Mouse (Mus musculus) layer of hippocampus, postnatal 14 days (tissue): ENCODE measurements around the gene Bok. TPM values are rescaled to one million over a fixed set of nuclear protein-coding genes. Genes with fewer than 3 reads are reported as not detected.
"Not testable (repeated sequence)": the region's sequence is repeated elsewhere in the genome, so short reads cannot be mapped to it uniquely, and the experiment has no call there.

Experiments used
- DNase-seq, 2 experiments: peaks; one replicate each; pipeline ENCODE4 v3.0.0; 2021 to 2022; ENCODE audit warnings: low spot score in 2 of 2, mixed read lengths in 1 of 2
- long read RNA-seq, 2 experiments: library from polyadenylated mRNA; stranded (forward); transcript quantifications; one replicate each; pipeline ENCODE4 v2.0.0; 2021
- total RNA-seq, 2 experiments: library from RNA; stranded (reverse); gene quantifications; 2 replicates each; pipeline ENCODE4 v1.2.3; 2021

The Bok gene
- total RNA-seq = 10 to 100 TPM; 85.2 to 95.5 TPM
- long read RNA-seq, experiment 1, transcript Bok-201 (5 exons, 1,468 nt) = major isoform, 118 of 174 reads
- long read RNA-seq, experiment 1, partial matches to known transcripts = 55 of 174 reads
- long read RNA-seq, experiment 1, other reads (novel, unspliced or antisense) = 1 of 174 reads
- long read RNA-seq, experiment 2, transcript Bok-201 (5 exons, 1,468 nt) = major isoform, 154 of 263 reads
- long read RNA-seq, experiment 2, partial matches to known transcripts = 96 of 263 reads
- long read RNA-seq, experiment 2, other reads (novel, unspliced or antisense) = 13 of 263 reads

DNA sequence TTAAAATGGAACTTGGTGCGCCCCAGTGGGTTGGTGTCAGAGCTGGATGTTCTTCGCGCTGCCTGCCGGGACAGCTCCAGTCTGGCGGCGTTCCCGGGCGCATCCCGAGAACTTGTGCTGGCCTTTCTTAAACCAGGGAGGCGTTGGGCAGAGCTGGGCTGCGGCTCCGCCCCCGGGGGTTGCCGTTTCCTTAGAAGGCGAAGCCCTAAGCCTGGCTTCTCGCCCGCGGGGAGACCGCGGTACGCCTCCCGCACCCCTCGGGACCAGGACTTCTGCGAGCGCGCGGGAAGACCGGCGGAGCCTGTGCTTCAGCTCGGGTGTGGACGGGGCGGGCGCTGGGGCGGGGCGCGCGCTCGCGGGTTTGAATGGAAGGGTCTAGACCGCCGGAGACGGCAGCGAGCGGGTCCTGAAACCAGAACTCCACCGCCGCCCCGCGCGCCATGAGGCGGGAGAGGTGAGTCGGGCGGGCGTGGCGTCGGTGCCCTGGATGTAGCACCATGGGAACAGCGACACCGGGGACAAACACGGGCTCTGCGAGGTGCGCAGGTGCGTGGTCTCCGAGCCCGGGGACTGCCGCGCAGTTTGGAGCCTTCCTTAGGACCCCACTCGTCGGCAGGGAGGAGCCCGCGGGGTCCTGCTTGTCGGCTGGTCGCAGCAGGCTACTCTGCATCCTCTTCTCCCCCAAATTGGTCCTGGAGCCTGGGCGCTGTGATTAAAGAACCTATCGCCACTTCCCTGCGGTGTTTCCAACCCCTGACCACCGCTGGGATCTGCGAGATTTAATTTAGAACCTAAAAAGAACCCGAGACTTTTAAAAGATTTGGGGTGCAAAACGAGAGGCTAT lies at the start of gene Bok:
Bok (plus strand) TSS at position 260 of the 844 bp plus-strand sequence.
- DNase-seq = peak; percentile 57 to 63

- no peak for DNase-seq
Observed at GRCm38 (mm10) chr1:93636211-93636897, 49.1 kb upstream of the Bok start.

DNA sequence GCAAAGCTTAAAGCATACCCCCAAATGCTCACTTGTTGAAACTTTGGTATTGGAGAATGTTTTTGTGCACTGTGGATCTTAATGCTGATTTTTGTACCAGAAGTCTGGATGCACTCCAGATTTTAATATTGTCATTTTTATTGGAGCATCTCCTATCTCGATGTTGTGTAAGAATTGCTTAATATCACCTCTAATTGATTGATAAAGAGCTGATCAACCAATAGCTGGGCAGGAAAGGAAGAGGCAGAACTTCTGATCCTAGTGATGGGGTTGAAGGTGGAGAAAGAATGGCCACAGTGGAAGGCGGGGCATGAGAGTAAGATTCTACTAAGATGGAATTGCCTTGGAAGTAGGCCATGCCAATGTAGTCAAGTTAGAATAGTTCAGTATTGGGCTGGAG lies 43.5 kb upstream of the Bok start:
- DNase-seq = no peak

DNA sequence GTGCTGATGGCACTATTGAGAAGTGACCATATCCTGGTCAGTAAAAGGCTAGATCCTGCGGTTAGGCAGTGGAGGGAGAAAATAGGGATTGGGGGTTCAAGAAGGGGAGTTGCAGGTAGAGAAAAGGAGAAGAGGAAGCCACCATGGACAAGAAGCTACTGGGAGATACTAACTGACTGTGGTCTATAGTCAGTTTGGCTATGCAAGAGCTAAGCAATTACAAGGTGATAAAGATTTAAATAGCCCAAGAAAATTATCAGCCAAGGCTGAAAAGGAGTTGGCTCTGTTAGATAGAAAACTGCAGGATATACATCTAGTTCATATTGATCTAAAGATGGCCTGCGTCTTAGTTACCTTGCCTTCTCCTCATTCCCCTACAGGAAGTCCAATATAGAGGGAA lies 42.8 kb upstream of the Bok start:
- DNase-seq = no peak

DNA sequence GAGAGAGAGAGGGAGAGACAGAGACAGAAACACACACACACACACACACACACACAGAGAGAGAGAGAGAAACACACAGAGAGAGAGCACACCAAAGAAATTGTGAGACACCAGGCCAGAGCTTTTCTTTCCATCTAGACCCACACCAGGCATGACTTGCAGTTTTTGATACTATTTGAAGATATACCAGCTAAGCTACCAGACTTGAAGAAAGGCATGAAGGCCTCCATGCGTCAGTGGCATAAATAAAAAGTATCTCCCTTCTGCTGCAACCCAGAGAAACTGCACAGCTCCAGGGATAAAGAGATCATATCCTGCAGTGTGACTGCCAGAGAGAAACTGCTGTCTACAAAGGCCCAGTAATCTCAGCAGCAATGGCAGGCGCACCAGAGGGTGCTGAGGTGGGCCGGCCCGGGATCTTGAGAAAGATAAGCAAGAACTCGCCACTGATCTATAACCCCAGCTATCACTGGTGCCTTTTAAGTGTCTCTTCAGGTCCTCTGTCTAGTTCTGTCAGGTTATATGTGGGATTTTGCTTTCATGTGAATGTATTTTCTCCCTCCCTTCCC lies 35.8 kb upstream of the Bok start:
- no peak for DNase-seq

DNA sequence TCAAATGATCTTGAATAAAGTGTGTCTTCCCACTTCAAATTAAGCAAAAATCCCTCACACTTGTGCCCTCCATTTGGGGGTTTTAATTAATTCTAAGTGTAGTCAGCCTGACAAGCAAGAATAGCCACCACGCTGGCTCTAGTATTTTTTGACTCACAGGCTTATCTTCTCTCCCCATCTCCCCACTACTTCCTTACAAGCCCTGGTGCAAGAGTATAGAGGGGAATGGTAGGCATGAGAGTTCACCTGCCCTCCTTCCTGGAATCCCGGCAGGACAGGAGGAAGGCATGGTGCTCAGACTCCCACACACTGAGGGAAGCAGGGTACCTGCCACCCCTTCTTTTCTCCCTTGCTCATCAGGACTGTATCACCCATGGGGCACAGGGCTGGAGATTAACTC lies 31.2 kb upstream of the Bok start:
- DNase-seq = no peak

DNA sequence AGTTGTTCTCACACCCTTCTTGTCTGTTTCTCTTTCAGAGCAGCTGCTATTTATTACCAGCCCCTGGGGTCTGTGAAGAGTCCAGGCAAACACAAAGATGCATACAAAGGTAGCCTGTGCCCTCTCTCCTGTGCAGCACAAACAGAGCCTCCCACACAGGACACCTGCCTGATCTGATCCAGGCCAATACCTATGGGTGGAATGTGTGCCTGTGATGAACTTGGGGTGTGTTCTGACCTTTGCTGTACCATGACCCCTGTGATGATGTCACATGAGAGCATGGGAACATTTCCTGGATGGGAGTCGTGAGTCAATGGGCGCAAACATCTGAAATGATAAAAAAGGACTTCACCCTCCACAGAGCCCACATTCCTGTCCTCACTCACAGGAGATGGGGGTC lies 30.7 kb upstream of the Bok start:
- DNase-seq = no peak

DNA sequence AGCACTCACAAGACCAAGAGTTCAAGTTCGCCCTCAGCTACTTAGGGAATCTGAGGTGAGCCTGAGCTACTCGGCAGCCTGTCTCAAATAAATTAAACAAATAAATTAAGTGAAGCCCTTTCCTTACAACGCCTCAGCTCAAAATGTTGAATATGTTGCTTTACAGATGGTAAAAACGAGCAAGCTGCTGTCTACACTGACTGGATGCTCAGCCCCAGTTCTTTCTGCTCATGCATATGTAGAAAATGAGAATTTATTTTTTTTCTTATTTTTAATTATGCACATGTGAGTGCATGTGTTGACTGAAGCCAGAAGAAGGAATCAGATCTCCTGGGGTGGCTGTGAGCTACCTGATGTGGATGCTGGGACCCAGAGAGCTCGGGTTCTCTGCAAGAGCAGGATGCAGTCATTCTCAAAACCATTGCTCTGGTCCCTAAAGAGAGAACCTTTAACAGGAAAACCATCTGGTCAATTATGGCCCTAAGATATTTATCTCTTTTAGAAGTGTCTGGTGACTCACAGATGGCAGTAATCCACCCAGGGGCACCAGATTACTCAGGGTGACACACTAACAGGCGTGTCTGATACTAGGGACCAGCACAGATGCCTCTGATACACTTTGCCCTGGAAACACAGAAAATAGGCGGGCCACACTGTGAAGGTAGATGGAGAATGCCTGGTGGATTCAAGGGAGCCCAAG lies 29.0 kb upstream of the Bok start:
- DNase-seq = peak in 1 of 2 experiments; percentile 30

- DNase-seq = no peak
Observed at GRCm38 (mm10) chr1:93657025-93657360, 28.5 kb upstream of the Bok start.

- DNase-seq = not testable (repeated sequence)
Observed at GRCm38 (mm10) chr1:93658559-93658958, 26.9 kb upstream of the Bok start, which contains the start of gene Stk25. Gene Stk25, minus strand, starts transcription at chr1:93658659.

DNA sequence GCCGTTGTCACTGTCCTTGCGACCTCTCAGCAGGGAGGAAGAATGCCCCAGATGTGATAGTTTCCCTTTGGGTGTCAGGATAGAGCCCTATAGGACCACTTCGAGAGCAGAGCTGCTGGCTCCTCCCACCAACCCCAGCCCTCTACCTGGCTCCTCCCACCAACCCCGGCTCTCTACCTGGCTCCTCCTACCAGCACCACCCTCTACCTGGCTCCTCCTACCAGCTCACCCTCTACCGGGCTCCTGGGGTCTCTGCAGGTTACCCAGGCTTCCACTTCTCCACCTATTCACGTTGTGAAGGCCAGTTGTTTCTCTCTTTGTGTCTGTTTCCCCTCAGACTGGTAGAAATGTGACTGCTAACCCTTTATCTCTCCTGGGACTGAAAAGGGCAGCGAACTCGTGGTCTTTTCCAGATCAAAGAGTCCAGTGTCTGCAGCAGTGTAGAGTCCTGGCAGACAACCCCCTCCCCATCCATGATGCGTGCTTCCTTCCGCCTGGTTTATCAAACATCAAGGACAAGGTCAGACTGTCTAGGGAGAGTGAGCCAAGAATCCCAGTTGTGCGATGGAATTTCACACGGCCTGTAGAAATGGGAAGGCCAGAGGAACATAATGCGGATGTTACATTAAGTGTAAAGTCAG lies 17.6 kb upstream of the Bok start:
- DNase-seq = no peak

GRCm38 (mm10) chr1:93668791-93669548 lies 16.5 kb upstream of the Bok start:
- peak; percentile 58 to 61 for DNase-seq

DNA sequence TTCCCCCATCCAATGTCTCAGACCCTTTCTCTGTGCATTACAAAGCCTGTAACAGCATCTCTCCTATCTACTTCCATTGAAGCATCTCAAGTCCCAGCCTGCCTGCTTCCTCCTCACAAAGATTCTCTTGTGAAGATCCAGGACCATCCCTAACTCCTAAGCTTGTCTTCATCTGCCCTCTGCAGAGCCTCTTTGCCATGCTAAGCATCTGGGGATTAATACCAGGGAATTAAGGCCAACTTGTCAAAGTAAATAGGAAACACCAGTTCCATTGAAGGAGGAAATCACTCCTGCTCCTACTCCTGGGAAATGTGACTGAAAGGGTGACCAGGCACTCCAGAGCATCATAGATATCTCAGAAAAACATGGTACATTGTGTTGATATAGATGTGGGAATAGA lies 15.5 kb upstream of the Bok start:
- DNase-seq = no peak

DNA sequence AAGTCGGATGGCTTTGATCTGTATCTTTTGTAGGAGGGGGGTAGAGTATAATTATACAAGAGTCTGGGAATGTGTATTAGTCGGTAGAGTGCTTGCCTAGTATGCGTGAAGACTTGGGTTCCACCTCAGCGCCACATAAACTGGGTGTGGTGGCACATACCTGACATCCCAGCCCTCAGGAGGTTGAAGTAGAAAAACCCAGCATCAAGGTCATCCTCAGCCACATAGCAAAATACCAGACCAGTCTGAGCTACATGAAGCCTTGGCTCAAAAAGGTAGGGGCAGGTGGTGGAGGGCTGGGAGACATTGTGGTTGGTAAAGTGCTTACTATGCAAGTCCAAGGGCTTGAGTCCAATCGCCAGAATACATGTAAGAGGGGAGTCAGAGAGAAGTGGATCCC lies 12.8 kb upstream of the Bok start:
- no peak for DNase-seq

DNA sequence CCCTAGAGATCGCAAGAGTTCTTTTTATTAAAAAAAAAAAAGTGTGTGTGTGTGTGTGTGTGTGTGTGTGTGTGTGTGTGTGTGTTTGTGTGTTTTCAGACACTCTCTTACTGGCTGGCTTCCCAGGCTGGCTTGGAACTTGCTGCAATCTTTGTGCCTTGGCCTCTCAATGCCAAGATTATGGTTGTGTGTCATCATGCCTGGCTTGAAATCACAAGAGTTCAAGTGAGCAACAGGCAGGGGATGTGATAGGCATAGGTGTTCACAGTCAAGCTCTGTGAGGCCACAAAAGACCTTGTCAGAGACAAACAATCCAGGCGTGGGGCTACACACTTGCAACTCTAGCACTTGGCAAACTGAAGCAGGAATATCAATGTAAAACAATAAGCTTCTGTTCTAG lies 7.1 kb upstream of the Bok start:
- DNase-seq = no peak

- DNase-seq = no peak
Observed at GRCm38 (mm10) chr1:93679889-93680568, 5.4 kb upstream of the Bok start.

GRCm38 (mm10) chr1:93686245-93686960 lies 943 bp downstream of the Bok start:
- peak; percentile 37 to 67 for DNase-seq

DNA sequence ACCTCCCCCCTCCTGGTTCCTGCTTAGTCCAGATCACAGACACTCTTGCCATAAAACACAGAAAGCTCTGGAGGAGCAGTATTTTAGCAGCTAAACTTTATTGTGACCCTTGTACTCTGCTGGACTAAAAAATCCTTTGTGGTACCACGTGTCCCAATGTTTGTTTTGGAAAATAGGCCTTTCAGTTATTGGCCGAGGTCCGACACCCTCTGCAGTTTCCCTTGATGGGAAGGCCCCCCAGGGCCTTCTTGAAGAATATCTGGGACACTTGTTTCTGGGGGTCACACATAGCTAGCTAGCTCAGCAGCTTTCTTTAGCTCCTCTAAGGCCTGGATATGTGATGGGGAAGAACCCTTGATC lies 1.5 kb downstream of the Bok start:
- no peak for DNase-seq

- DNase-seq = no peak
Observed at GRCm38 (mm10) chr1:93688154-93688553, 2.7 kb downstream of the Bok start.
